Mouse (Mus musculus) liver, postnatal 0 days (tissue): ENCODE results near the gene Tm4sf5.

Source experiments
- CTCF ChIP-seq: sonication (generic); IDR thresholded peaks from 2 replicates; pipeline ENCODE4 v1.5.1; 2016; ENCODE audit warnings: antibody characterized with exemption, low read depth
- EP300 ChIP-seq: IDR thresholded peaks from 2 replicates; pipeline ENCODE4 v1.6.1; 2016; ENCODE audit warnings: antibody characterized with exemption, low read depth, mild to moderate bottlenecking

DNA sequence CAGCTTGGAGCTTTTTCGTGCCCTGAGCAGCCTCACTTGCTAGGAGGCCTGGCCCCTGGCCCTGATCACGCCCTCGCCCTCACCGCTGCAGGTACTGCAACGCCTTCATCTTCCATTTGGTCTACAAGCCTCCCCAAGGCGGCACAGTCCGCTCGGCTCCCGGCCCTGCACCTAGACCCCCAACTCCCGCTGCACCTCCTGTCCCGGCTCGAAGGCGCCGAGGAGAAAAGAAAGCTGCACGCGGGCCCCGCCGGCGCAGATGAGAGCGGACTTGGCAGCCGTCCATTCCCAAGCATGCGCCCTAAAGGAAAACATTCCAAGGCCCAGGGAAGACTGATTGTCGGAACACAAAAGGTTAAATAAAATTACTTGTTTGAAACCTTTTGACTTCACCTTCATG, 39.2 kb upstream of the Tm4sf5 start:
- TF ChIP-seq EP300 (no peak), CTCF (no peak)
